8 mouse cellular contexts compared by ENCODE assay signal in genomic region chr2:160597582-160598281, GRCm38 (mm10). TPM values are rescaled to one million over a fixed set of nuclear protein-coding genes. Genes with fewer than 3 reads are reported as not detected.
DNase-seq lines count a peak whose midpoint lies in the region; ATAC-seq and TF ChIP-seq lines count a peak whose summit lies in the region.

No protein-coding gene starts in this region.

- H3K4me1 ChIP-seq in heart, postnatal 0 days (ENCODE audit: control insufficient read depth, insufficient read depth), result no peaks in the 10 kb centered on the region
- peaks cover 24% of the 10 kb centered on the region for H3K4me1 ChIP-seq in liver, embryonic 13.5 days (replicated peaks)
- H3K4me1 ChIP-seq in stomach, embryonic 15.5 days, result no peaks in the 10 kb centered on the region

- no peak overlapping the region for H3K27ac ChIP-seq in heart, postnatal 0 days (ENCODE audit: low read depth)
- no peak overlapping the region for H3K27ac ChIP-seq in liver, embryonic 13.5 days
- no peak overlapping the region for H3K27ac ChIP-seq in stomach, embryonic 15.5 days

- H3K27me3 ChIP-seq in heart, postnatal 0 days (ENCODE audit: control insufficient read depth, insufficient read depth, low read length), result no peaks in the 10 kb centered on the region
- peaks cover 10% of the 10 kb centered on the region for H3K27me3 ChIP-seq in liver, embryonic 13.5 days
- no peaks in the 10 kb centered on the region for H3K27me3 ChIP-seq in stomach, embryonic 15.5 days (replicated peaks)

- H3K9me3 ChIP-seq in heart, postnatal 0 days (replicated peaks; ENCODE audit: control insufficient read depth, low read length), result no peaks in the 10 kb centered on the region
- H3K9me3 ChIP-seq in liver, embryonic 13.5 days (replicated peaks), result no peaks in the 10 kb centered on the region
- H3K9me3 ChIP-seq in stomach, embryonic 15.5 days, result no peaks in the 10 kb centered on the region

- no peaks in the 10 kb centered on the region for H3K36me3 ChIP-seq in heart, postnatal 0 days (replicated peaks; ENCODE audit: control insufficient read depth, insufficient read depth, low read length)
- H3K36me3 ChIP-seq in liver, embryonic 13.5 days, result no peaks in the 10 kb centered on the region
- no peaks in the 10 kb centered on the region for H3K36me3 ChIP-seq in stomach, embryonic 15.5 days

- 34% methylated on average over 12 of the region's 12 CpGs for WGBS in heart, postnatal 0 days
- WGBS in liver, embryonic 13.5 days (ENCODE audit: insufficient replicate concordance), result 36% methylated on average over 12 of the region's 12 CpGs
- 32% methylated on average over 12 of the region's 12 CpGs for WGBS in stomach, embryonic 15.5 days

- no peak overlapping the region for H3K9ac ChIP-seq in heart, postnatal 0 days (replicated peaks; ENCODE audit: low read depth, low read length)
- H3K9ac ChIP-seq in liver, embryonic 13.5 days, result no peak overlapping the region
- no peak overlapping the region for H3K9ac ChIP-seq in stomach, embryonic 15.5 days

- ATAC-seq in erythroblast, adult 5-6 weeks (replicated peaks; ENCODE audit: low FRiP score, poor library complexity, severe bottlenecking), result peak; percentile 77
- peak; percentile 76 for ATAC-seq in heart, postnatal 0 days (ENCODE audit: insufficient read depth, low read depth)
- ATAC-seq in liver, embryonic 13.5 days (ENCODE audit: low read depth), result peak; percentile 61
- ATAC-seq in stomach, embryonic 15.5 days (ENCODE audit: insufficient read depth, low FRiP score, low read depth), result peak; percentile 59; the same call in 1 of the 2 replicates

- H3K4me3 ChIP-seq in heart, postnatal 0 days (ENCODE audit: low read depth, low read length), result no peak overlapping the region
- no peak overlapping the region for H3K4me3 ChIP-seq in liver, embryonic 13.5 days (replicated peaks)
- H3K4me3 ChIP-seq in stomach, embryonic 15.5 days (replicated peaks), result no peak overlapping the region

- no peak for TF ChIP-seq EP300 in heart, postnatal 0 days (IDR thresholded peaks at IDR 0.05; ENCODE audit: low read depth)

- no peak overlapping the region for H3K4me2 ChIP-seq in heart, postnatal 0 days (ENCODE audit: low read depth, low read length)
- no peak overlapping the region for H3K4me2 ChIP-seq in liver, embryonic 13.5 days
- 0 out of 2 replicates have a peak overlapping the region, but pooled peaks have one; percentile 22 for H3K4me2 ChIP-seq in stomach, embryonic 15.5 days

- peak; percentile 53 to 59 for DNase-seq in CD8-positive naive resting alpha-beta T cell, adult 2 months (ENCODE audit: low read depth in 2 of 2, low spot score in 2 of 2)
- peak; percentile 82 for DNase-seq in brain, adult 2 months (ENCODE audit: low read depth, low spot score)
- DNase-seq in heart, postnatal 0 days (ENCODE audit: low spot score), result peak; percentile 70
- DNase-seq in kidney, postnatal 14 days, result peak; percentile 75
- peak; percentile 60 for DNase-seq in liver, embryonic 13.5 days
- DNase-seq in neural tube, embryonic 10.5 days (ENCODE audit: extremely low spot score, low spot score), result peak; percentile 84

- peak; percentile 99 for TF ChIP-seq CTCF in heart, postnatal 0 days (IDR thresholded peaks at IDR 0.05; ENCODE audit: low read depth)

RNA-seq across cellular contexts. Expression of gene Top1, which starts 48.0 kb away (rescaled TPM):
- 145 and 146 TPM in 2 replicates for total RNA-seq in erythroblast, adult 5-6 weeks (2015; ENCODE audit: low replicate concordance)
- total RNA-seq in erythroblast, adult 5-6 weeks (2017; ENCODE audit: low replicate concordance), result 336 and 395 TPM in 2 replicates
- total RNA-seq in heart, postnatal 0 days (2014; rRNA removed; ENCODE audit: low replicate concordance), result 14.8 and 23.5 TPM in 2 replicates
- 30.7 and 33.2 TPM in 2 replicates for polyA plus RNA-seq in heart, postnatal 0 days (2015; fragmentation: Nextera tagmentation; extraction: Ambion mirVana)
- 70.9 and 86.6 TPM in 2 replicates for polyA plus RNA-seq in liver, embryonic 13.5 days (2015; fragmentation: Nextera tagmentation; extraction: Ambion mirVana)
- polyA plus RNA-seq in stomach, embryonic 15.5 days (2015; fragmentation: Nextera tagmentation; extraction: Ambion mirVana), result 69.2 and 76.9 TPM in 2 replicates
